Mouse (Mus musculus) liver, embryonic 11.5 days (tissue): ENCODE data around the gene Homez. TPM values are rescaled to one million over a fixed set of nuclear protein-coding genes. Genes with fewer than 3 reads are reported as not detected.

Source experiments
- ATAC-seq: fragments of 200-750 bp; cut with Nextera tagmentation; replicated peaks from 2 replicates; pipeline ENCODE4 v1.8.0; 2017; ENCODE audit warnings: moderate number of reproducible peaks, mild to moderate bottlenecking, moderate TSS enrichment, moderate library complexity; ENCODE audit not compliant: low FRiP score
- DNase-seq: peaks from one replicate; pipeline ENCODE4 v3.0.0-alpha.2; 2017; ENCODE audit warnings: low spot score
- H3K27ac ChIP-seq: fragments of 300-500 bp; sonication (generic); 2 replicates; pipeline ENCODE4 v1.5.1; 2014; ENCODE audit warnings: mild to moderate bottlenecking, low read depth, low read length, control low read depth
- H3K27me3 ChIP-seq: fragments of 300-500 bp; sonication (generic); replicated peaks from 2 replicates; pipeline ENCODE4 v1.6.1; 2014; ENCODE audit warnings: low read length, mixed read lengths; ENCODE audit not compliant: control insufficient read depth, insufficient read depth
- H3K36me3 ChIP-seq: fragments of 300-500 bp; sonication (generic); 2 replicates; pipeline ENCODE4 v1.6.1; 2014; ENCODE audit warnings: mild to moderate bottlenecking, low read length, moderate library complexity, mixed read lengths; ENCODE audit not compliant: control insufficient read depth, insufficient read depth
- H3K4me1 ChIP-seq: fragments of 300-500 bp; sonication (generic); replicated peaks from 2 replicates; pipeline ENCODE4 v1.6.1; 2014; ENCODE audit warnings: low read length, mixed read lengths; ENCODE audit not compliant: control insufficient read depth, insufficient read depth
- H3K4me2 ChIP-seq: fragments of 300-500 bp; sonication (generic); 2 replicates; pipeline ENCODE4 v1.6.1; 2014; ENCODE audit warnings: mild to moderate bottlenecking, control low read depth, moderate library complexity
- H3K4me3 ChIP-seq: fragments of 300-500 bp; sonication (generic); 2 replicates; pipeline ENCODE4 v1.5.1; 2014; ENCODE audit warnings: low read depth, low read length, control low read depth
- H3K9ac ChIP-seq: fragments of 300-500 bp; sonication (generic); 2 replicates; pipeline ENCODE4 v1.6.1; 2014; ENCODE audit warnings: low read depth, low read length, control low read depth
- H3K9me3 ChIP-seq: fragments of 300-500 bp; sonication (generic); 2 replicates; pipeline ENCODE4 v1.6.1; 2016; ENCODE audit warnings: low read length, inconsistent platforms, mixed read lengths; ENCODE audit not compliant: control insufficient read depth
- WGBS: fragments of 180-500 bp; shearing (Covaris S2); extraction: QIAGEN DNeasy Blood & Tissue Kit; methylation state at CpG from one replicate; pipeline ENCODE4 v1.1.7; 2014; 5-methylcytosine and 5-hydroxymethylcytosine counted together
- polyA plus RNA-seq: library from polyadenylated mRNA; unstranded; fragments of >200 nt; fragmentation: Nextera tagmentation; extraction: Ambion mirVana; gene quantifications from 2 replicates; pipeline ENCODE4 v1.2.1, GENCODE M21; 2014

Gene Homez
- polyA plus RNA-seq, 1 experiment from 2014 or later, result 5.5 TPM

GRCm38 (mm10) chr14:54877048-54877715 lies 6.4 kb upstream of the Homez start, which contains the start of gene Ppp1r3e:
TSS of gene Ppp1r3e (minus strand) at chr14:54877550.
- Histone ChIP-seq H3K27ac (peak within 1 kb of the TSS; percentile 81), H3K36me3 (no peaks in the 10 kb centered on the region), H3K9ac (peak within 1 kb of the TSS; percentile 75), H3K4me1 (peaks cover 13% of the 10 kb centered on the region), H3K9me3 (no peaks in the 10 kb centered on the region), H3K4me2 (peak within 1 kb of the TSS; percentile 100), H3K27me3 (no peaks in the 10 kb centered on the region), H3K4me3 (peak within 1 kb of the TSS; percentile 72)
- WGBS, result under 1% methylated on average over 51 of the region's 61 CpGs
- DNase-seq (peak; percentile 86), ATAC-seq (peak; percentile 83)

GRCm38 (mm10) chr14:54876539-54877047 lies 5.8 kb upstream of the Homez start:
- DNase-seq (peak; percentile 88), ATAC-seq (peak; percentile 91)
- Histone ChIP-seq H3K27ac (peak overlapping the region; percentile 81), H3K4me1 (peaks cover 13% of the 10 kb centered on the region), H3K9ac (peak overlapping the region; percentile 75), H3K4me3 (peak overlapping the region; percentile 72), H3K9me3 (no peaks in the 10 kb centered on the region), H3K27me3 (no peaks in the 10 kb centered on the region), H3K4me2 (peak overlapping the region; percentile 100), H3K36me3 (no peaks in the 10 kb centered on the region)
- under 1% methylated on average over 70 of the region's 72 CpGs for WGBS

- peak overlapping the region; percentile 100 for H3K4me2 ChIP-seq
- peaks cover 13% of the 10 kb centered on the region for H3K4me1 ChIP-seq
- H3K9ac ChIP-seq, result peak overlapping the region; percentile 75
- DNase-seq (no peak), ATAC-seq (peak; percentile 29)
- peak overlapping the region; percentile 81; the same call in 1 of the 2 replicates for H3K27ac ChIP-seq
- H3K27me3 ChIP-seq, result no peaks in the 10 kb centered on the region
- H3K36me3 ChIP-seq, result no peaks in the 10 kb centered on the region
- H3K9me3 ChIP-seq, result no peaks in the 10 kb centered on the region
- WGBS, result 3% methylated on average over 36 of the region's 36 CpGs
- H3K4me3 ChIP-seq, result peak overlapping the region; percentile 72
Observed at GRCm38 (mm10) chr14:54875844-54876538, 5.2 kb upstream of the Homez start.

DNA sequence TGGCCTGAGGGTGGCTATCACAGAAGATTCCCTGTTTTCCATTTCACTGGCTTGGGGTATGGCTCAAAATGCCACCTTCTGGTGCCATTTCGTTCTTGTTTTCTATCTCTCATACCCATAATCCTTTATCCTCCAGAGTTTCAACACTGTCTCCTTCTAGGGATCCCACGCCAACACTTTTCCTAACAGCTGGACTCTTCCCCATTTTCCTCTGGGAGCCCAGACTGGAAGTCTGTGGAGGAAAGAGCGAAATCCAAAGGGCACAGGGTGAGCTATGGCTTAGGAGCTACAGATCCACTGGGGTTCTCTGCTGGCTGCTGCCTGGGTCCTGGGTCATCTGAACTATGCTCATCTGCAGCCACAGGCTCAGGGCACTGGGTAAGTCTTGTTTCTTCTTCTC lies 3.4 kb upstream of the Homez start:
- no peak overlapping the region for H3K4me2 ChIP-seq
- H3K9me3 ChIP-seq, result no peaks in the 10 kb centered on the region
- H3K36me3 ChIP-seq, result no peaks in the 10 kb centered on the region
- no peak overlapping the region for H3K27ac ChIP-seq
- no peak overlapping the region for H3K9ac ChIP-seq
- WGBS, result 82% methylated on average over 3 of the region's 3 CpGs
- ATAC-seq, result no peak
- H3K4me1 ChIP-seq, result peaks cover 13% of the 10 kb centered on the region
- no peak for DNase-seq
- no peaks in the 10 kb centered on the region for H3K27me3 ChIP-seq
- no peak overlapping the region for H3K4me3 ChIP-seq

DNA sequence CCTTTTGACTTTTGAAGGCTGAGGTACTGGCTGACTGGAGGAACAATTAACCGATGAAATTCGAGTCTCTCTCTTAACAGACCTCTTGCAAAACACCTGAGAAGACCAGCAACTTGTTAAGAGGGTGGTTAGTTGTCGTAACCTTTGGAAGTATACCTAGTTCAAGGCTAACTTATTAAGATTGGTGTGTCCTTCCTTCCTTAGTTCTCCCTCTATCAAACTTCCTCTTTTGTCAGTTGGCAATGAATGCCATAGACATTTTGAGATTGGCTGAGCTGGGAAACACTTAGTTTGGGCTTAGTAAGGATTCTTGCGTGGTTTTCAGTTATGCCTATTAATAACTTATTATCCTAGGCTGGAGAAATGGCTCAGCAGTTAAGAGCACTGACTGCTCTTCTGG lies 2.7 kb downstream of the Homez start:
- Histone ChIP-seq H3K9ac (no peak overlapping the region), H3K9me3 (no peaks in the 10 kb centered on the region), H3K4me3 (no peak overlapping the region), H3K4me2 (no peak overlapping the region), H3K27ac (no peak overlapping the region), H3K4me1 (no peaks in the 10 kb centered on the region; the same call in 1 of the 2 replicates), H3K36me3 (no peaks in the 10 kb centered on the region), H3K27me3 (no peaks in the 10 kb centered on the region)
- ATAC-seq, result no peak
- 75% methylated on average over 4 of the region's 4 CpGs for WGBS
- no peak for DNase-seq

DNA sequence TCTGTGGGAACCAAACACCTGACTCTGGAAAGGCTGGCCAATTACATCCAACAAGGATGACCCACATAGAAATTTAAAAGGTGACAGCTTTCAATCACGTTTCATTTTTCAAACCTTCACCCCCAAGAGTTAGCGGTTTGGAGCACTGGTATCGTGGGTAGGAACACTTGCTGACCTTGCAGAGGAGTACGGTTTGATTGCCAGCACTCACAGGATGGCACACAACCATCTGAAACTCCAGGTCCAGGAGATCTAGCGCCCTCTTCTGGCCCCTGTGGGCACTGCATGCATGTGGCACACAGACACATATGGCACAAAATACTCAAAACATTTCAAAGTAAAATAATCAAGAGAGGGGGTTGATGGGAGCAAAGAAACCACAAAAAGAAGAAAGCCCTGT lies 3.8 kb downstream of the Homez start:
- 62% methylated on average over 5 of the region's 5 CpGs for WGBS
- no peak overlapping the region for H3K4me2 ChIP-seq
- H3K36me3 ChIP-seq, result no peaks in the 10 kb centered on the region
- H3K27ac ChIP-seq, result no peak overlapping the region
- H3K9me3 ChIP-seq, result no peaks in the 10 kb centered on the region
- no peaks in the 10 kb centered on the region for H3K27me3 ChIP-seq
- ATAC-seq (no peak), DNase-seq (no peak)
- H3K4me1 ChIP-seq, result no peaks in the 10 kb centered on the region; the same call in 1 of the 2 replicates
- H3K9ac ChIP-seq, result no peak overlapping the region
- no peak overlapping the region for H3K4me3 ChIP-seq

DNA sequence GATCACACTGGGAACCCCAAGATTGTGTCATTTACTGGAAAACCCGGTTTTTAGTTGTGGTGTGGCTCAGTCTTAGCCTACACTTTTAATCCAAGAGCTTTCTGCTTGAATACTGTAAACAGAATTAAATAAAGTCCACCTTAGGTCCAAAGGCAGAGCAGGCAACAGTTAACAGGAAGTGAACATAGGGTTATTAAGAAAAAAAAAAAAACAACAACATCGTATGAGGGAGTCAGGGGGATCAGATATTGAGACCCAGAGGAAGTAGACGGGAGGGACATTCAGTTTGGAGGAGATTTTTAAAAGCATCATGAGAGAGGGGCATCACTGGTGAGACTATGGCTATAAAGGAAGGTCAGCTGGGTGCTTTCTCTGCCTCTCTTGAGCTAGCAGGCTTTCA lies 4.5 kb downstream of the Homez start:
- ATAC-seq, result no peak
- H3K27me3 ChIP-seq, result no peaks in the 10 kb centered on the region
- 46% methylated on average over 3 of the region's 3 CpGs for WGBS
- no peak for DNase-seq
- H3K9me3 ChIP-seq, result no peaks in the 10 kb centered on the region
- no peak overlapping the region for H3K4me3 ChIP-seq
- H3K9ac ChIP-seq, result no peak overlapping the region
- no peak overlapping the region for H3K27ac ChIP-seq
- no peak overlapping the region for H3K4me2 ChIP-seq
- no peaks in the 10 kb centered on the region; the same call in 1 of the 2 replicates for H3K4me1 ChIP-seq
- H3K36me3 ChIP-seq, result no peaks in the 10 kb centered on the region

GRCm38 (mm10) chr14:54865626-54866025 lies 5.1 kb downstream of the Homez start:
- WGBS, result 75% methylated on average over 5 of the region's 5 CpGs
- no peak overlapping the region for H3K27ac ChIP-seq
- no peak overlapping the region for H3K4me2 ChIP-seq

More at GRCm38 (mm10) chr14:54865626-54866025, 5.1 kb downstream of the Homez start:
- H3K4me1 ChIP-seq, result no peaks in the 10 kb centered on the region; the same call in 1 of the 2 replicates
- H3K27me3 ChIP-seq, result no peaks in the 10 kb centered on the region
- no peaks in the 10 kb centered on the region for H3K36me3 ChIP-seq
- ATAC-seq, result no peak
- no peak for DNase-seq
- no peaks in the 10 kb centered on the region for H3K9me3 ChIP-seq
- H3K4me3 ChIP-seq, result no peak overlapping the region
- H3K9ac ChIP-seq, result no peak overlapping the region
